Mouse (Mus musculus) lung, embryonic 14.5 days (tissue): ENCODE results near the gene Lrrc7. TPM values are rescaled to one million over a fixed set of nuclear protein-coding genes. Genes with fewer than 3 reads are reported as not detected.

Experiments used
- ATAC-seq: fragments of 200-750 bp; cut with Nextera tagmentation; 2 replicates; pipeline ENCODE4 v1.8.0; 2017; ENCODE audit warnings: mild to moderate bottlenecking, moderate TSS enrichment, moderate library complexity; ENCODE audit not compliant: insufficient read depth
- DNase-seq: peaks from one replicate; pipeline ENCODE4 v3.0.0-alpha.2; 2015
- H3K27ac ChIP-seq: fragments of 300-500 bp; sonication (generic); 2 replicates; pipeline ENCODE4 v1.5.1; 2014; ENCODE audit warnings: low read depth, mild to moderate bottlenecking, moderate library complexity
- H3K27me3 ChIP-seq: fragments of 300-500 bp; sonication (generic); 2 replicates; pipeline ENCODE4 v1.6.1; 2014; ENCODE audit warnings: low read length, control low read depth; ENCODE audit not compliant: insufficient read depth
- H3K36me3 ChIP-seq: fragments of 300-500 bp; sonication (generic); 2 replicates; pipeline ENCODE4 v1.6.1; 2014; ENCODE audit warnings: control low read depth; ENCODE audit not compliant: insufficient read depth
- H3K4me1 ChIP-seq: fragments of 300-500 bp; sonication (generic); 2 replicates; pipeline ENCODE4 v1.6.1; 2014; ENCODE audit warnings: antibody characterized with exemption, control low read depth; ENCODE audit not compliant: insufficient read depth
- H3K4me2 ChIP-seq: fragments of 300-500 bp; sonication (generic); 2 replicates; pipeline ENCODE4 v1.6.1; 2014; ENCODE audit warnings: mild to moderate bottlenecking
- H3K4me3 ChIP-seq: fragments of 300-500 bp; sonication (generic); 2 replicates; pipeline ENCODE4 v1.5.1; 2014; ENCODE audit warnings: low read depth, low read length
- H3K9ac ChIP-seq: fragments of 300-500 bp; sonication (generic); 2 replicates; pipeline ENCODE4 v1.6.1; 2014
- H3K9me3 ChIP-seq: fragments of 300-500 bp; sonication (generic); 2 replicates; pipeline ENCODE4 v1.6.1; 2016; ENCODE audit warnings: low read depth, low read length, control low read depth
- CTCF ChIP-seq: IDR thresholded peaks from 2 replicates; pipeline ENCODE4 v1.5.1; 2016; ENCODE audit warnings: antibody characterized with exemption, low read depth
- WGBS: fragments of 180-500 bp; shearing (Covaris S2); extraction: QIAGEN DNeasy Blood & Tissue Kit; methylation state at CpG from one replicate; pipeline ENCODE4 v1.1.7; 2014; 5-methylcytosine and 5-hydroxymethylcytosine counted together
- polyA plus RNA-seq: library from polyadenylated mRNA; unstranded; fragments of >200 nt; fragmentation: Nextera tagmentation; extraction: Ambion mirVana; gene quantifications from 2 replicates; pipeline ENCODE4 v1.2.1, GENCODE M21; 2014

The Lrrc7 gene
- polyA plus RNA-seq, 1 experiment from 2014 or later: 0.43 TPM

DNA sequence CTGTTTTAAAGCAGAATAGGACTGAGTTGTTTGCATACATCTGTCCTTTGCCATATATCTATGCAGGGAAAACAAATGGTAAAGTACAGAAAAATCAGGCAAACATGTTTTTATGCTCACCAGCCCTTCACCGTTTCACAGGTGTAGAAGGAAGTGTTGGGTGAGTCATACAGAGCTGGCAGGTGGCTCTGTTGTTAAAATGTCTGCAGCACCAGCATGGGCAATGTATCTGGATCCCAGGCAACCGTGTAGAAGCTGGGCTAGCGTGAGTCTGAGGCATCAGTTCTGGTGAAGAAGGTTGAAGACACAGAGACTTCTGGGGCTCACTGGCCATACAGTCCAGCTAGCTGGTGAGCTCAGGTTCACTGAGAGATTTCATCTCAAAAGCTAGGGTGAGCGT lies 468.1 kb downstream of the Lrrc7 start:
- Histone ChIP-seq H3K9ac (no peak overlapping the region), H3K4me3 (no peak overlapping the region), H3K27ac (no peak overlapping the region), H3K4me1 (no peaks in the 10 kb centered on the region), H3K36me3 (no peaks in the 10 kb centered on the region), H3K4me2 (no peak overlapping the region), H3K9me3 (no peaks in the 10 kb centered on the region), H3K27me3 (no peaks in the 10 kb centered on the region)
- ATAC-seq (no peak), DNase-seq (no peak)
- no peak for TF ChIP-seq CTCF
- 72% methylated on average over 4 of the region's 4 CpGs for WGBS

DNA sequence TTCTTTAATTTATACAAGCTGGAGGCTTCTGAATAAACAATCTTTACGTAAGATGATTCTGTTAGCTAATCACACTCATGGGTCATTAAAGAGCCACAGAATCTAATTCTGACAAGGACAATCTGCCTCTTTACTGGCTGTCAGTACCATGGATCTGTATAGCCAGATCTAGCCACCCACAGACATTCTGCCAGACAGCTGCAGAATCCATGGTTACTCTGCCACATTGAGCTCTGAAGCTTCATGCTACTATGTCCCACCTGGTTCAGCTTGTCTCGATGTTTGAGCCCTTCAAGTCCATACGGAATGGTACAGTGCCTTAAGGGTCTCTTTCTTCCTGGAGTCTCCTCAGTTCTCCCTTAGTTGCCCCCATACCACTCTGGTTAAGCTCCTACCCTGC lies 470.4 kb downstream of the Lrrc7 start:
- H3K4me2 ChIP-seq: no peak overlapping the region
- H3K4me3 ChIP-seq: no peak overlapping the region
- DNase-seq: no peak
- no peak overlapping the region for H3K27ac ChIP-seq
- no peak overlapping the region for H3K9ac ChIP-seq
- 61% methylated on average over 3 of the region's 3 CpGs for WGBS
- no peaks in the 10 kb centered on the region for H3K9me3 ChIP-seq
- H3K4me1 ChIP-seq: no peaks in the 10 kb centered on the region
- no peaks in the 10 kb centered on the region for H3K27me3 ChIP-seq
- ATAC-seq: no peak
- no peak for TF ChIP-seq CTCF
- H3K36me3 ChIP-seq: no peaks in the 10 kb centered on the region

DNA sequence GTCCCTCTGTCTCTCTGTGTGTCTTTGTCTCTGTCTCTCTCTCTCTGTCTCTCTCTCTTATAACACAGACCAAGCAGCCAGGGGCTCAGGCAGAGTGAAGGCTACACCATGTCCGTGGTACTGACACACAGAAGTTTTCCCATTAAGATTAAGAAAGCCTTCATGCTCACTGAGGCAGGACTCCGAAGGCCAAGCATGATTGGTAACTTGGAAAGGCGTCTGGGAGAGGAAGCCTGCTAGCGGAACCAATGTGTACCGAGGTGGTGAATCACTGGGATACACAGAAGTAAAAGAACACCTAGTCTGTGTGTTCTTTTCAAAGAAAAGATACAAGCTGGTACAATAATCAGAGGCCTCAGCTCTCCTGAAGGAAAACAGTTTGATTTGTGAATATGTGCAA lies 484.2 kb downstream of the Lrrc7 start:
- ATAC-seq: no peak
- TF ChIP-seq CTCF: no peak
- no peak for DNase-seq
- Histone ChIP-seq H3K36me3 (no peaks in the 10 kb centered on the region), H3K4me1 (no peaks in the 10 kb centered on the region), H3K27ac (no peak overlapping the region), H3K27me3 (no peaks in the 10 kb centered on the region), H3K9ac (no peak overlapping the region), H3K9me3 (no peaks in the 10 kb centered on the region), H3K4me3 (no peak overlapping the region), H3K4me2 (no peak overlapping the region)
- 71% methylated on average over 5 of the region's 5 CpGs for WGBS

DNA sequence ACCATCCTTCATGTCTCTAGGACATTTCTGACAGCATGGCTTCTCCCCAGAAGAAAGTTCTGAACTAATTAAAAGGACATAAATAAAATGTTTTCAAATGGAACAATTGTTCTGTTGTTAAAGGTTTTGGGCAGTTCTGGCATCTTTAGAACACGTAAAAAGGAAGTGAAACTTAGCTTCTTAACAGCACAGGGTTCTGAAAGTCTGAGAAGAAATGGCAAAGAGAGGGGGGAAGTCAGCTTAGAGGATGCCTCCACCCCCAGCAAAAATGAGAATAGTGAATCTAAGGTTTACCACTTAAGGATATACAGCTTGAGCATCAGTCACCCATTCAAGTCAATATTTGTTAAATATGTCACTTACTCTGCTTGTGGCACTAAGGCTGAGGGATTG lies 484.6 kb downstream of the Lrrc7 start:
- H3K4me2 ChIP-seq: no peak overlapping the region
- no peaks in the 10 kb centered on the region for H3K4me1 ChIP-seq
- TF ChIP-seq CTCF: no peak
- H3K27me3 ChIP-seq: no peaks in the 10 kb centered on the region
- H3K9me3 ChIP-seq: no peaks in the 10 kb centered on the region
- no peak overlapping the region for H3K27ac ChIP-seq
- no peak for DNase-seq
- 41% methylated on average over 1 of the region's 1 CpGs for WGBS
- H3K4me3 ChIP-seq: no peak overlapping the region
- H3K36me3 ChIP-seq: no peaks in the 10 kb centered on the region
- no peak for ATAC-seq
- no peak overlapping the region for H3K9ac ChIP-seq

DNA sequence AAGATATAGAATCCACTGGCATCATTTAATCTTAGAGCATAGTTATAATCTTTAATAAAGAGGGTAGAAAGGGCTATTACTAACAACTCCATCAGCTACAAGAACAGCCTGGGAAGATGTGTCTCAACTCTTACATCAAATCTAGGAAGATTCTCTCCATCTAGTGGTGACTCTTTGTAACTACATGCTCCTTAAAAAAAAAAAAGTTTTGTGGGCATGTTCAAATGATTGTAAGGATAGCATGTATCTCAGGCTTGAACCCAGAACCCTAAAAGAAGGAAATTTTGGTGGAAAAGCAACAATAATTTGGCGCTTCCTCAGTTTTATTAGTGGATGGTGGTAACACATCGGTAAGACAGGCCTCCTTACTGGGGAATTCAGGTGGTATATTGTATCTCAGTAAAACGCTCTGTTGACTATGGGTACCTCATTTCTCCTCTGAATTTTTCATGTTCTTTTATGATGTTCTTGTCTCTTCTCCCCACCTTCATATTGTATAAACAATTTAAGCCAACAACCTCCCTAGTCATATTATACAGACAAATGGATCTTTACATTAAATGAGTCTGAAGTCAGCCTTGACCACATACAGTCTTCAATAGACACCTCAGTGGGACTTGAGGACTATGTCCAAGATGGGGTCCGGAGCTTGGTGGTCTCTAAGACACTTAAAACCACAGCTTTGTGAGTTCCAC lies 485.2 kb downstream of the Lrrc7 start:
- Histone ChIP-seq H3K27me3 (no peaks in the 10 kb centered on the region), H3K4me1 (no peaks in the 10 kb centered on the region), H3K4me2 (no peak overlapping the region), H3K4me3 (no peak overlapping the region), H3K9ac (no peak overlapping the region), H3K27ac (no peak overlapping the region), H3K36me3 (no peaks in the 10 kb centered on the region), H3K9me3 (no peaks in the 10 kb centered on the region)
- DNase-seq (peak; percentile 77), ATAC-seq (no peak)
- peak; percentile 68 for TF ChIP-seq CTCF
- WGBS: 40% methylated on average over 4 of the region's 4 CpGs

DNA sequence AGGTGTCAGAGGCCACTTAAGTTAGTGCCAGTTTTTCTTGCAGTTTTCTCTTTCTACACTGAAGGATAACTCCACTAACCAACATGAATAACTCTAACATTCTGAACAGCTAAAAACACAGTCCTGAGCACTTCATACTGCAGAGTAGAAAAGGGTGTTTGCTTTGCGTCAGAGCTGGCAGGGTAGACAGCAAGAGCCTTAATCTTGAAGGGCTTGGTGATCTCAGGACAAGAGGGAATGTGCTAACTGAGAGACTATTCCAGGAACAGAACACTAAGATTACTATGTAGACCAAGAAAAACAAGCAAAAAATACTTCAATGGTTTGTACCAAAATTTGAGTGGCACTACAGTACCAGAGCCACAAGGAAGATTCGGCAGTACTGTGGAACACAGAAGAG lies 487.0 kb downstream of the Lrrc7 start:
- no peak overlapping the region for H3K4me2 ChIP-seq
- WGBS: 64% methylated on average over 2 of the region's 2 CpGs
- no peaks in the 10 kb centered on the region for H3K27me3 ChIP-seq
- no peak overlapping the region for H3K9ac ChIP-seq
- H3K9me3 ChIP-seq: no peaks in the 10 kb centered on the region
- no peaks in the 10 kb centered on the region for H3K36me3 ChIP-seq
- H3K27ac ChIP-seq: no peak overlapping the region
- no peak for TF ChIP-seq CTCF
- ATAC-seq (no peak), DNase-seq (no peak)
- no peak overlapping the region for H3K4me3 ChIP-seq
- H3K4me1 ChIP-seq: no peaks in the 10 kb centered on the region

DNA sequence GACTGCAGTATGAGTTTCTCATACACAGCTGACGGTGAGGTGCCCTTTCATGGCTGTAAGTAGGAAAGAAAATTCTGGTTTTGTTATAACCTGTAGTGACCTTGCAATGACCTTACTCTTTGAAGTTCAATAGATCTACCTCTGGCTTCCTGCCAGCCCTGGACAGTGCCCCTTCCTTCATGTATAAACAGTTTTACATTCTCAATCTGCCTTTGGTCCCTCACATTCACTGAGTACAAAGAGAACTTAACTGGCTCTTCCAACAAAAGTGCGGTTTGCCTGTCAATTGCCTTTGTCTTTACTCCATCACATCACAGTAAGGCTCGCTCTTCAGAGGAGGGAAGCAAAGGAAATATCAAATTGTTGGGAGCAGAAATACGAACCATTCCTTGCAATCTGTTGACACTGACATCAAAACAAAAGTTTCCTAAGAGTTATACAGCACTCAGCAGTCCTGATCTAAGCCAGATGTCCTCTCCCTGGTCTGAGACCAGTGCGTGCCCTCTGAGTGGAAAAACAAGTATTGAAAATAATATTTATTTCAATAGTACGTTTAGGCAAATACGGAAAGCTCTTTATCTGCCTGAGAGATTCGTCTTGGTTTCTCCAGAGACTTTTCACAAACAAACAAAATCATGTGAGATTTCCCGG lies 493.3 kb downstream of the Lrrc7 start:
- no peak overlapping the region for H3K27ac ChIP-seq
- 36% methylated on average over 9 of the region's 9 CpGs for WGBS

More for the DNA sequence above, 493.3 kb downstream of the Lrrc7 start:
- H3K9ac ChIP-seq: no peak overlapping the region
- H3K9me3 ChIP-seq: no peaks in the 10 kb centered on the region
- ATAC-seq: no peak
- H3K36me3 ChIP-seq: peaks cover 15% of the 10 kb centered on the region
- no peak overlapping the region for H3K4me3 ChIP-seq
- DNase-seq: no peak
- TF ChIP-seq CTCF: no peak
- no peaks in the 10 kb centered on the region for H3K4me1 ChIP-seq
- H3K27me3 ChIP-seq: no peaks in the 10 kb centered on the region
- H3K4me2 ChIP-seq: no peak overlapping the region
